7 mouse cellular contexts compared by ENCODE assay signal in the genomic region with DNA sequence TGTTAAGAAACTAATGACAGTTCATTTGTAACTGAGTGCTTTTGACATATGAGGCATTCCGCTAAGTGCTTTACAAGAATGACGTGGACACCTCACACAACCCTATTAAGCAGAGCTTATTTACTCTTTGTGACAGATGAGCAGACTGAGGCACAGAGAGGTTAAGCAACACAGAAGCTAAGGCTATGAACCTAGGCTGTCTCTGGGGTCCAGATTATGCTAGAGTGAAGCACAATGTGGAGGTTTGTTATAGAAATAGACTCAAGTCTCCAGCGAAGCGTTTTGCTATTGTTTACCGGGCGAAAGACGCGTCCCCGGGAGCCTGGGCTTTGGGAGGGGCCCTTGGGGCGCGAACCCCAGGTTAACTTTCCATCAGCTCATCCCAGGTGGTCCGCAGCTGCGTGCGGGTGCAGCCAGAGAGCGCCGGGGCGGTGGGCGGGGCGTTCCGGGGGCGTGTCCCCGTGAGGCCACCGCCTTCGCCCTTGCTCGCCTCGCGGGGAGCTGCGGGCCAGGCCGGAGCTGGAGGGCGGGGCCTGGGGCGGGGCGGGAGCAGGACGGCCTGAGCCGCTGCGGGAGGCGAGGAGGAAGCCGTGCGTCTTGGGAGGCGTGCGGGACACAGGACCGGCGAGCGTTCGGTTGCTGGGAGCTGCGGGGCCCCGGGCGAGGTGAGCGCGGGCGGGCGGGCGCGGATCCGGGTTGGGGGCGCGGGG. TPM values are rescaled to one million over a fixed set of nuclear protein-coding genes. Genes with fewer than 3 reads are reported as not detected.
DNase-seq lines count a peak whose midpoint lies in the region; ATAC-seq and TF ChIP-seq lines count a peak whose summit lies in the region.

A gene (plus strand): TSS at position 546 of the 710 bp plus-strand sequence.

- peak within 1 kb of the TSS; percentile 68 for H3K27ac ChIP-seq in limb, embryonic 11.5 days (replicated peaks; ENCODE audit: low read depth, low read length)
- peak within 1 kb of the TSS; percentile 75 for H3K27ac ChIP-seq in midbrain, embryonic 13.5 days
- H3K27ac ChIP-seq in spleen, adult 2 months (ENCODE audit: insufficient read depth, low read length) = no peak within 1 kb of the TSS

- TF ChIP-seq POLR2A in spleen, adult 2 months (IDR thresholded peaks at IDR 0.05; ENCODE audit: low read depth, low read length) = no peak

- peak; percentile 92 for DNase-seq in adrenal gland, postnatal 10 days
- peak; percentile 94 for DNase-seq in embryo, embryonic 11 days
- peak; percentile 98 for DNase-seq in heart, adult 11 months
- peak; percentile 79 for DNase-seq in kidney, adult 11 months
- peak; percentile 90 for DNase-seq in limb, embryonic 11.5 days (ENCODE audit: low spot score)
- peak; percentile 21 to 46 for DNase-seq in spleen, adult 2 months (ENCODE audit: low read depth in 1 of 2, low spot score in 2 of 2)

- H3K9me3 ChIP-seq in limb, embryonic 11.5 days (ENCODE audit: control insufficient read depth, low read length) = no peaks in the 10 kb centered on the region
- H3K9me3 ChIP-seq in midbrain, embryonic 13.5 days = no peaks in the 10 kb centered on the region

- no peaks in the 10 kb centered on the region; the same call in 1 of the 2 replicates for H3K36me3 ChIP-seq in limb, embryonic 11.5 days (ENCODE audit: control insufficient read depth, insufficient read depth, low read length)
- no peaks in the 10 kb centered on the region for H3K36me3 ChIP-seq in midbrain, embryonic 13.5 days
- H3K36me3 ChIP-seq in spleen, adult 2 months (ENCODE audit: control insufficient read depth, insufficient read depth, low read length) = no peaks in the 10 kb centered on the region

- H3K4me1 ChIP-seq in limb, embryonic 11.5 days (ENCODE audit: control insufficient read depth, insufficient read depth, low read length) = peaks cover 32% of the 10 kb centered on the region
- H3K4me1 ChIP-seq in midbrain, embryonic 13.5 days (replicated peaks) = peaks cover 38% of the 10 kb centered on the region
- H3K4me1 ChIP-seq in spleen, adult 2 months (ENCODE audit: control insufficient read depth, insufficient read depth, insufficient read length) = peaks cover 5% of the 10 kb centered on the region

- H3K9ac ChIP-seq in limb, embryonic 11.5 days (ENCODE audit: low read length) = peak within 1 kb of the TSS; percentile 93
- H3K9ac ChIP-seq in midbrain, embryonic 13.5 days (replicated peaks) = peak within 1 kb of the TSS; percentile 93

- no peak for TF ChIP-seq CTCF in spleen, adult 2 months (IDR thresholded peaks at IDR 0.05; ENCODE audit: extremely low read depth, insufficient read depth, insufficient read length, insufficient replicate concordance)

- 4% methylated on average over 43 of the region's 56 CpGs for WGBS in limb, embryonic 11.5 days
- 4% methylated on average over 46 of the region's 56 CpGs for WGBS in midbrain, embryonic 13.5 days
- 6% methylated on average over 51 of the region's 56 CpGs for WGBS in spleen, adult 2 months

- peak within 1 kb of the TSS; percentile 85 for H3K4me2 ChIP-seq in limb, embryonic 11.5 days (ENCODE audit: low read depth, severe bottlenecking)
- peak within 1 kb of the TSS; percentile 76 for H3K4me2 ChIP-seq in midbrain, embryonic 13.5 days (replicated peaks)

- peak within 1 kb of the TSS; percentile 89 for H3K4me3 ChIP-seq in limb, embryonic 11.5 days (ENCODE audit: low read depth, low read length)
- peak within 1 kb of the TSS; percentile 62 for H3K4me3 ChIP-seq in midbrain, embryonic 13.5 days (replicated peaks)
- H3K4me3 ChIP-seq in spleen, adult 2 months (ENCODE audit: extremely low read depth, insufficient read depth, insufficient read length) = peak within 1 kb of the TSS; percentile 56

- no peaks in the 10 kb centered on the region for H3K27me3 ChIP-seq in limb, embryonic 11.5 days (ENCODE audit: control insufficient read depth, insufficient read depth, low read length)
- H3K27me3 ChIP-seq in midbrain, embryonic 13.5 days = peaks cover 6% of the 10 kb centered on the region; the same call in 1 of the 2 replicates
- H3K27me3 ChIP-seq in spleen, adult 2 months (ENCODE audit: control insufficient read depth, insufficient read depth, low read length) = peaks cover 12% of the 10 kb centered on the region

- peak; percentile 86 for ATAC-seq in limb, embryonic 11.5 days (ENCODE audit: insufficient number of reproducible peaks, low FRiP score, low TSS enrichment, low read depth)
- ATAC-seq in midbrain, embryonic 13.5 days = peak; percentile 83

RNA-seq across cellular contexts. Expression of the gene that starts here (rescaled TPM):
- 10 to 100 TPM in 1 of 2 experiments, 1 to 10 TPM in 1; 8.1 to 10.1 TPM for total RNA-seq in adrenal gland, postnatal 10 days (2021)
- polyA plus RNA-seq in limb, embryonic 11.5 days (2014; fragmentation: Nextera tagmentation; extraction: Ambion mirVana) = 57.5 and 60.1 TPM in 2 replicates
- polyA plus RNA-seq in midbrain, embryonic 13.5 days (2015; fragmentation: Nextera tagmentation; extraction: Ambion mirVana) = 75.5 and 79.1 TPM in 2 replicates
- polyA plus RNA-seq in spleen, adult 2 months (2012; rRNA removed) = 1.4 and 2.1 TPM in 2 replicates

Comparison
In these comparisons a context has a peak if more than half of its experiments do, and no peak if none do; other contexts are left out.
1. RNA of the gene that starts here (polyA plus RNA-seq): 75.5 to 79.1 TPM in midbrain, embryonic 13.5 days and 57.5 to 60.1 TPM in limb, embryonic 11.5 days; 1.4 to 2.1 TPM in spleen, adult 2 months; every median in the first group is over 10 times any median in the second.
2. DNase-seq: peak in every context shown above with its lines; median percentile 98 in heart, adult 11 months; 94 in embryo, embryonic 11 days; 92 in adrenal gland, postnatal 10 days; 90 in limb, embryonic 11.5 days; 79 in kidney, adult 11 months; 34 in spleen, adult 2 months.
3. Peak in every context shown above with its lines, with median percentiles within 50 percentile points of each other: H3K4me3 ChIP-seq.